Mouse (Mus musculus): ENCODE data around the gene Cldn8. TPM values are rescaled to one million over a fixed set of nuclear protein-coding genes. Genes with fewer than 3 reads are reported as not detected.
A peak's percentile ranks its signal among the peaks of the same experiment; 100 is the strongest.

The Cldn8 gene
- polyA plus RNA-seq, 1 experiment from 2014 or later: not detected

DNA sequence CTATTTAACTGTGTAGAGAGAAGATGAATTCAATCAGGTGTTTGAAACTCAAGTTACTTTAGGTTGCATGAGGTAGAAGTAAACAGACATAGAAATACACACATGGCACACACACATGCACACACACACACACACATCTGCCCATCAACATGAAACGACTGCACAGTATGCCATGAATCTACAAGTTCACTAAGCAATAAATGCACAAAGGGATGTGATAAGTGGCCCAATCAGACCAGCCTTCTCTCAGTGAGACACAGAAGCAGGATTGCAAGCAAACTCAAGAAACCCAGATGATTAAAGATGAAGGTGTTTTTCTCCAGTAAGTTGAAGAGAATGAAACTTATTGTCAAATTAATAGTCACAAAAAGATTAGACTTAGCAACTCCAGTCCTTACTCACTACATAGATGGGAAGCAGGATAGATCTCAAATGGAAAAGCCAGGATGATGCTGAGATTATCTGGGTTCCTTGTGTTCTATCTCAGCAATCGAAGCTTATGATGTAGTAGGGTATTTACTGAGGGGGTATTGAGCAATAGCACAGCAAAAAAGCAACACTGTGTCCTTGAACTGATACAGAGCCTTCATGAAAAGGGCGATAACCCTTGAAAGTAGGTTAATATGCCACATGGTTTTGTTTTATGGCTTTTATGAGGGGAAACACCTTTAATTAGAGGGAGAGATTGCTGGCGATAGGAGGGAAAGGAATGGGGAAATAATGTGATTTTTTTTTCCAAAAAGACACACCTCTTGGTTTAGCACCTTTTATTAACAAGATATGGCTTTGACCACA lies 13.1 kb upstream of the Cldn8 start:
- H3K4me3 ChIP-seq (ENCODE audit: low read depth, low read length): no peak overlapping the region
- no peaks in the 10 kb centered on the region for H3K27me3 ChIP-seq (ENCODE audit: control insufficient read depth, insufficient read depth, low read depth, low read length)
- H3K36me3 ChIP-seq (ENCODE audit: control insufficient read depth, insufficient read depth, low read length): no peaks in the 10 kb centered on the region
- H3K4me2 ChIP-seq (ENCODE audit: low read length): no peak overlapping the region
- H3K27ac ChIP-seq (ENCODE audit: low read length): no peak overlapping the region
- no peak for ATAC-seq
- WGBS: 81% methylated on average over 4 of the region's 4 CpGs
- H3K9me3 ChIP-seq (replicated peaks; ENCODE audit: control insufficient read depth, low read length, poor library complexity, severe bottlenecking): no peaks in the 10 kb centered on the region
- H3K9ac ChIP-seq (ENCODE audit: low read depth, low read length): no peak overlapping the region
- H3K4me1 ChIP-seq (ENCODE audit: control insufficient read depth, insufficient read depth, low read length): no peaks in the 10 kb centered on the region

DNA sequence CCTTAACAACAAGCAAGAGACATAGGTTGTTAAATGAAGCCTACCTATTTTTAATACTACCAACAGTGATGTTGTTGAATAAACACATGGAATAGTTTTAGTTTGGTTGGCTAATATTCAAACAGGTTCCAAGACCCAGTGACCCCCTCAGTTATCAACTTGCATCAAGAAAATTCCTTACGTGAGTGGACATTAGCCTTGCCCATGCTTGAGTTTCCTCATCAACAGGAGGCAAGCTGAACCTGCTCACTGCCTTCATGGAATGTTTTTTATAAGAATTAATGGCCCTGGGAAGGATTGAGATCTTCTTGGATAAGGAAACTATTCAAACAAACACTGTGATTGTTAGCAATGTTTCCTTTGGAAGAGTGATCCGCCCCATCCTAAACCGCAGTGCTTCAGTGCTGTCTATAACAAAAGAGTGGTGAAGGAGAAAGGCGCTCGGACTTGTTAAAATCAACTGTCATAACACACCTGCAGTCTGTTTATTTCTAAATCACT lies 10.0 kb upstream of the Cldn8 start:
- no peaks in the 10 kb centered on the region for H3K36me3 ChIP-seq (ENCODE audit: control insufficient read depth, insufficient read depth, low read length)
- H3K27me3 ChIP-seq (ENCODE audit: control insufficient read depth, insufficient read depth, low read depth, low read length): no peaks in the 10 kb centered on the region
- no peak for ATAC-seq
- no peaks in the 10 kb centered on the region for H3K9me3 ChIP-seq (replicated peaks; ENCODE audit: control insufficient read depth, low read length, poor library complexity, severe bottlenecking)
- no peak overlapping the region for H3K9ac ChIP-seq (ENCODE audit: low read depth, low read length)
- 79% methylated on average over 5 of the region's 5 CpGs for WGBS
- H3K27ac ChIP-seq (ENCODE audit: low read length): no peak overlapping the region
- no peak overlapping the region for H3K4me2 ChIP-seq (ENCODE audit: low read length)
- no peak overlapping the region for H3K4me3 ChIP-seq (ENCODE audit: low read depth, low read length)
- H3K4me1 ChIP-seq (ENCODE audit: control insufficient read depth, insufficient read depth, low read length): no peaks in the 10 kb centered on the region

GRCm38 (mm10) chr16:88570136-88570535 lies 7.2 kb upstream of the Cldn8 start:
- Histone ChIP-seq H3K4me1 (ENCODE audit: control insufficient read depth, insufficient read depth, low read length) (no peaks in the 10 kb centered on the region), H3K9ac (ENCODE audit: low read depth, low read length) (no peak overlapping the region), H3K4me2 (ENCODE audit: low read length) (no peak overlapping the region), H3K36me3 (ENCODE audit: control insufficient read depth, insufficient read depth, low read length) (no peaks in the 10 kb centered on the region), H3K27ac (ENCODE audit: low read length) (no peak overlapping the region), H3K27me3 (ENCODE audit: control insufficient read depth, insufficient read depth, low read depth, low read length) (no peaks in the 10 kb centered on the region), H3K9me3 (replicated peaks; ENCODE audit: control insufficient read depth, low read length, poor library complexity, severe bottlenecking) (no peaks in the 10 kb centered on the region), H3K4me3 (ENCODE audit: low read depth, low read length) (no peak overlapping the region)
- ATAC-seq: no peak

DNA sequence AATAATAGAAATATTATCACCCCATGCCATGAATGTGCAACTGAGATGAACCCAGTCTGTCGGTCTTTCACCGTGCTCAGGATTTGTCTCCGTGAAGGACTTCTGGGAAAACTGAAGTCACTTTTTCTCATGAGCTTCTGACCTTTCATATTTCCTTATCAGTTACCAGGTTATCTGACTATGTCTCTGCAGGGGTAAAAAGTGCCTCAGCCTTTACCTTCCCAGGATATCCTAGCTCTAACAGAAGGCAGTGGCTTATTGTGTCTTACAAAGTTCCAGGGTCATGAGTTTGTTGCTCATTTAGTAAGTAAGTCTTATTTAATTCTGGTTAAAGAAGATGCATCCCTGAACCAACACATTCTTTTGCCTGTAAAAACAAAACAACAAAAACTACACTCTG lies 6.7 kb upstream of the Cldn8 start:
- 93% methylated on average over 3 of the region's 3 CpGs for WGBS

DNA sequence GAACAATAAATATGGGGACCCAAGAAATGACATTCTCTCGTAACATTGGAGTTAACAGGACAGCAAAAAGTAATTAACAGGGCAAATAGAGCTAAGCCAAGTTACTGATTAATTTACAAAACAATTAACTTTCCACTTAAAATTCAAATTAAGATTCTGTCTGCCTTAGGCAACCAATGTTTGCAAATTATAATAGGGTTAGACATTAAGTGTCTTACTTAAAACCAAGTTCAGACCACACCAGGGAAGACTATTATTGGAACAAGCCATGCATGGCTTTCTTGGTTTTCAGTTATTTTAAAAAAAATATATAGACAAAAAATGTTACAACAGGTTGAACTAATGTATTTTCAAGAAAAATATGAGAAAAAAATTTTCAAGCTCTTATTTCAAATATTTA lies 6.1 kb upstream of the Cldn8 start:
- no peaks in the 10 kb centered on the region for H3K4me1 ChIP-seq (ENCODE audit: control insufficient read depth, insufficient read depth, low read length)
- no peaks in the 10 kb centered on the region for H3K27me3 ChIP-seq (ENCODE audit: control insufficient read depth, insufficient read depth, low read depth, low read length)
- no peaks in the 10 kb centered on the region for H3K36me3 ChIP-seq (ENCODE audit: control insufficient read depth, insufficient read depth, low read length)
- H3K27ac ChIP-seq (ENCODE audit: low read length): no peak overlapping the region
- H3K9me3 ChIP-seq (replicated peaks; ENCODE audit: control insufficient read depth, low read length, poor library complexity, severe bottlenecking): no peaks in the 10 kb centered on the region
- no peak overlapping the region for H3K9ac ChIP-seq (ENCODE audit: low read depth, low read length)
- H3K4me3 ChIP-seq (ENCODE audit: low read depth, low read length): no peak overlapping the region
- ATAC-seq: no peak
- WGBS: 72% methylated on average over 1 of the region's 1 CpGs
- H3K4me2 ChIP-seq (ENCODE audit: low read length): no peak overlapping the region

More for the DNA sequence above, 6.7 kb upstream of the Cldn8 start:
- Histone ChIP-seq H3K4me2 (ENCODE audit: low read length) (no peak overlapping the region), H3K9ac (ENCODE audit: low read depth, low read length) (no peak overlapping the region), H3K27me3 (ENCODE audit: control insufficient read depth, insufficient read depth, low read depth, low read length) (no peaks in the 10 kb centered on the region), H3K4me1 (ENCODE audit: control insufficient read depth, insufficient read depth, low read length) (no peaks in the 10 kb centered on the region), H3K27ac (ENCODE audit: low read length) (no peak overlapping the region), H3K4me3 (ENCODE audit: low read depth, low read length) (no peak overlapping the region), H3K9me3 (replicated peaks; ENCODE audit: control insufficient read depth, low read length, poor library complexity, severe bottlenecking) (no peaks in the 10 kb centered on the region), H3K36me3 (ENCODE audit: control insufficient read depth, insufficient read depth, low read length) (no peaks in the 10 kb centered on the region)
- no peak for ATAC-seq

- H3K9me3 ChIP-seq (replicated peaks; ENCODE audit: control insufficient read depth, low read length, poor library complexity, severe bottlenecking): no peaks in the 10 kb centered on the region
- no peak overlapping the region for H3K4me2 ChIP-seq (ENCODE audit: low read length)
- no peak overlapping the region for H3K27ac ChIP-seq (ENCODE audit: low read length)
- H3K9ac ChIP-seq (ENCODE audit: low read depth, low read length): no peak overlapping the region
- no peak overlapping the region for H3K4me3 ChIP-seq (ENCODE audit: low read depth, low read length)
- ATAC-seq: peak; percentile 56
- no peaks in the 10 kb centered on the region for H3K27me3 ChIP-seq (ENCODE audit: control insufficient read depth, insufficient read depth, low read depth, low read length)
- WGBS: 28% methylated on average over 6 of the region's 6 CpGs
- H3K4me1 ChIP-seq (ENCODE audit: control insufficient read depth, insufficient read depth, low read length): 0 out of 2 replicates have a peak, but pooled peaks cover 2% of the 10 kb centered on the region
- H3K36me3 ChIP-seq (ENCODE audit: control insufficient read depth, insufficient read depth, low read length): no peaks in the 10 kb centered on the region
Measured at GRCm38 (mm10) chr16:88561617-88562164, 1.3 kb downstream of the Cldn8 start.

DNA sequence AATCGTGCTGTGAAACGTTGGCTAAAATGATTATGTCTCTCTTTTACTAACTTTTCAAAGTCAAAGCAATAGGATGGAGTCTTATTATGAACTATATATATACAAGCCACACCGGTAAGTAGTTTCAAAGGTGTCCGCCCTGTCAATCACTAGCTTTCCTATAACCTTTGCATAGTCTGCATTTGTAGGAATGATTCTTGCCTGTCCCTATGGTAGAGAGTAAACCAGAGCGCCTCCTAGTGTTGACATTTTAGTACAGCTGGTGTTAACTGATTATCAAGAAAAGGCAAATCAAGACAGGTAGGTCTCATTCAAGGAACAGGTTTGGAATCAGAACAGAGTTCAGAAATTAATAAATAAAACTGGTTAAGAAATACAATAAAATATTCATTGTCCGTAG lies 20.5 kb downstream of the Cldn8 start:
- H3K4me2 ChIP-seq (ENCODE audit: low read length): no peak overlapping the region

GRCm38 (mm10) chr16:88539841-88540487 lies 23.0 kb downstream of the Cldn8 start:
- Histone ChIP-seq H3K27me3 (ENCODE audit: control insufficient read depth, insufficient read depth, low read depth, low read length) (no peaks in the 10 kb centered on the region), H3K9me3 (replicated peaks; ENCODE audit: control insufficient read depth, low read length, poor library complexity, severe bottlenecking) (no peaks in the 10 kb centered on the region), H3K4me3 (ENCODE audit: low read depth, low read length) (no peak overlapping the region), H3K36me3 (ENCODE audit: control insufficient read depth, insufficient read depth, low read length) (no peaks in the 10 kb centered on the region), H3K4me2 (ENCODE audit: low read length) (no peak overlapping the region), H3K27ac (ENCODE audit: low read length) (no peak overlapping the region), H3K4me1 (ENCODE audit: control insufficient read depth, insufficient read depth, low read length) (no peaks in the 10 kb centered on the region), H3K9ac (ENCODE audit: low read depth, low read length) (no peak overlapping the region)
- ATAC-seq: no peak
- 85% methylated on average over 3 of the region's 3 CpGs for WGBS

More for the DNA sequence above, 20.5 kb downstream of the Cldn8 start:
- no peaks in the 10 kb centered on the region for H3K9me3 ChIP-seq (replicated peaks; ENCODE audit: control insufficient read depth, low read length, poor library complexity, severe bottlenecking)
- 56% methylated on average over 6 of the region's 6 CpGs for WGBS
- ATAC-seq: no peak
- no peaks in the 10 kb centered on the region for H3K4me1 ChIP-seq (ENCODE audit: control insufficient read depth, insufficient read depth, low read length)
- no peak overlapping the region for H3K4me3 ChIP-seq (ENCODE audit: low read depth, low read length)
- no peak overlapping the region for H3K9ac ChIP-seq (ENCODE audit: low read depth, low read length)
- H3K27ac ChIP-seq (ENCODE audit: low read length): no peak overlapping the region
- no peaks in the 10 kb centered on the region for H3K36me3 ChIP-seq (ENCODE audit: control insufficient read depth, insufficient read depth, low read length)
- no peaks in the 10 kb centered on the region for H3K27me3 ChIP-seq (ENCODE audit: control insufficient read depth, insufficient read depth, low read depth, low read length)

GRCm38 (mm10) chr16:88511348-88511747 lies 51.6 kb downstream of the Cldn8 start:
- H3K27me3 ChIP-seq (ENCODE audit: control insufficient read depth, insufficient read depth, low read depth, low read length): no peaks in the 10 kb centered on the region
- no peak overlapping the region for H3K4me3 ChIP-seq (ENCODE audit: low read depth, low read length)
- no peaks in the 10 kb centered on the region for H3K4me1 ChIP-seq (ENCODE audit: control insufficient read depth, insufficient read depth, low read length)
- H3K36me3 ChIP-seq (ENCODE audit: control insufficient read depth, insufficient read depth, low read length): no peaks in the 10 kb centered on the region
- no peak overlapping the region for H3K9ac ChIP-seq (ENCODE audit: low read depth, low read length)
- no peak overlapping the region for H3K4me2 ChIP-seq (ENCODE audit: low read length)
- no peaks in the 10 kb centered on the region for H3K9me3 ChIP-seq (replicated peaks; ENCODE audit: control insufficient read depth, low read length, poor library complexity, severe bottlenecking)
- H3K27ac ChIP-seq (ENCODE audit: low read length): no peak overlapping the region
- no peak for ATAC-seq

All from midbrain, embryonic 16.5 days (tissue).